Mouse (Mus musculus) forebrain, embryonic 15.5 days (tissue): ENCODE measurements around the gene Xrcc5. TPM values are rescaled to one million over a fixed set of nuclear protein-coding genes. Genes with fewer than 3 reads are reported as not detected.

ENCODE experiments used
- ATAC-seq: fragments of 200-750 bp; cut with Nextera tagmentation; replicated peaks from 2 replicates; pipeline ENCODE4 v1.8.0; 2017; ENCODE audit warnings: mild to moderate bottlenecking, moderate TSS enrichment, moderate library complexity
- H3K27ac ChIP-seq: fragments of 300-500 bp; sonication (generic); replicated peaks from 2 replicates; pipeline ENCODE4 v1.5.1; 2015; ENCODE audit warnings: mild to moderate bottlenecking, inconsistent platforms
- H3K27me3 ChIP-seq: fragments of 300-500 bp; sonication (generic); 2 replicates; pipeline ENCODE4 v1.6.1; 2015; ENCODE audit warnings: inconsistent platforms
- H3K36me3 ChIP-seq: fragments of 300-500 bp; sonication (generic); 2 replicates; pipeline ENCODE4 v1.6.1; 2015; ENCODE audit warnings: mild to moderate bottlenecking, inconsistent platforms
- H3K4me1 ChIP-seq: fragments of 300-500 bp; sonication (generic); 2 replicates; pipeline ENCODE4 v1.6.1; 2015; ENCODE audit warnings: inconsistent platforms
- H3K4me2 ChIP-seq: fragments of 300-500 bp; sonication (generic); replicated peaks from 2 replicates; pipeline ENCODE4 v1.6.1; 2015; ENCODE audit warnings: mild to moderate bottlenecking, inconsistent platforms
- H3K4me3 ChIP-seq: fragments of 300-500 bp; sonication (generic); 2 replicates; pipeline ENCODE4 v1.5.1; 2015; ENCODE audit warnings: mild to moderate bottlenecking, inconsistent platforms
- H3K9ac ChIP-seq: fragments of 300-500 bp; sonication (generic); replicated peaks from 2 replicates; pipeline ENCODE4 v1.6.1; 2015; ENCODE audit warnings: mild to moderate bottlenecking, inconsistent platforms
- H3K9me3 ChIP-seq: fragments of 300-500 bp; sonication (generic); 2 replicates; pipeline ENCODE4 v1.6.1; 2016; ENCODE audit warnings: inconsistent platforms
- WGBS: fragments of 180-500 bp; shearing (Covaris S2); methylation state at CpG from one replicate; pipeline ENCODE4 v1.1.7; 2015; ENCODE audit warnings: mixed read lengths; 5-methylcytosine and 5-hydroxymethylcytosine counted together
- polyA plus RNA-seq: library from polyadenylated mRNA; unstranded; fragments of >200 nt; fragmentation: Nextera tagmentation; extraction: Ambion mirVana; gene quantifications from 2 replicates; pipeline ENCODE4 v1.2.1, GENCODE M21; 2015

Gene Xrcc5
- 27.3 and 28.1 TPM in 2 replicates for polyA plus RNA-seq

DNA sequence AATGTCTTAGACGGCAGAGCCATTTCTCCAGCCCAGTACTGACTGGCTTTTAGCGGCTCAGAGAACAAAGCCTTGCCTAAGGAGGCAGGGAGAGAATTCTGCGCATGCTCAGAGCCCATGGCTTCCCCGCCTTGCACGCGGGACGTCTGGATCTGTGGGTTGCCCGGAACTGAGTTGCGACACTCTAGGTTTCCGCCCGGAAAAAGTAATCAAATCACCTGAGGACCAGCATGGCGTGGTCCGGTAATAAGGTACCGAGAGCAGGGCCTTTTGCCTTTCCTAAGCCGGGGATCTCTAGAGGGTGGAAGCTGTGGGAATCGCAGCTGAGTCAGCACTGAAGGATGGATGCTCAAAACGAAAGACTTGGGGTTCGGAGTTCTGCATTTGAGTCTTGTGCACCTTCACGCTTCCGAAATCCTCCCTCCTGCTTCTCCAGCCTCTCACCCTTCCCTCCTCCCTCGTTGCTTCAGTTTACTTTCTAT is at the start of gene Xrcc5:
Gene Xrcc5, plus strand, starts transcription at position 105 of the 482 bp plus-strand sequence.
- Histone ChIP-seq H3K27ac (peak within 1 kb of the TSS; percentile 96), H3K27me3 (no peaks in the 10 kb centered on the region), H3K4me1 (peaks cover 10% of the 10 kb centered on the region), H3K36me3 (no peaks in the 10 kb centered on the region; the same call in 1 of the 2 replicates), H3K4me2 (peak within 1 kb of the TSS; percentile 57), H3K4me3 (peak within 1 kb of the TSS; percentile 66), H3K9me3 (no peaks in the 10 kb centered on the region), H3K9ac (peak within 1 kb of the TSS; percentile 76)
- WGBS = 0% methylated on average over 21 of the region's 21 CpGs
- ATAC-seq = peak; percentile 98

DNA sequence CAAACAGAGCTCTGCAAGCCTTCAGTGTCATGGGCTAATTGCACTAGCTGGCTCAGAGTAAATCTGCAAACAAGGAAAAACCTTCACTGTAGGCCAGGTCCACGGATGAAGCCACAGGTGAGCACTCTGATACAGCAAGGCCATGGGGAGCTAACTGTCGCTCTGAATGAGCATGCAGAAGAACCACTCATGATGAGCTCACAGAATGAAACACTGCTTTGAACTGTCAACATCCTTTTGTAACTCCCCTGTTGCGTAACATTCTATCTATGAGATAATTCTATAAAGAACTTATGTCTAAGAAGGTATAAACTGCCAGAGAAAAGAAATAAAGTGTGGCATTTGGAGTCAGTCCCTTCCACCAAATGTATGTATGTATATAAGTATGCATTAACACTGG is 44.1 kb upstream of the Xrcc5 start:
- no peak overlapping the region for H3K4me3 ChIP-seq
- H3K9me3 ChIP-seq = no peaks in the 10 kb centered on the region
- no peak overlapping the region for H3K27ac ChIP-seq
- peaks cover 8% of the 10 kb centered on the region; the same call in 1 of the 2 replicates for H3K36me3 ChIP-seq
- no peak overlapping the region for H3K9ac ChIP-seq
- 93% methylated on average over 3 of the region's 3 CpGs for WGBS
- no peaks in the 10 kb centered on the region for H3K27me3 ChIP-seq
- H3K4me1 ChIP-seq = no peaks in the 10 kb centered on the region
- ATAC-seq = no peak
- H3K4me2 ChIP-seq = no peak overlapping the region

DNA sequence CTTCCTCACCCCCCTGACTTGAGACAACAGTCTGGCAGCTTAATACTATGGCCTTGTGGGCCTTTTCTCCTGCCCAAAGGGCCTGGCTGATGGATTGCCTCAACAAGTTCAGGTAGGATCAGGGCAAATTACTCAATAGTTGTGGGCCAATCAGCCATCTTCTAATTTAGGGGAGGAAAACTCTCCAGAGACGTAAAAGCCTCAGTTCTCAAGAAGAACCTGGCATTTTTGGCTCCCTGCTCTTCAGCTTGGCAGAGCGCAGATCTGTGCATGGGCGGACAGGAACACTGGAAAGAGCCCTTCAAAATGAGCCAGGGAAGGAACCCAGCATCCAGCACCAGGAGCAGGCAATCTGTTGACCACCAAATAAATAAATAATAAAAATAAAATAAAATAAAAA is 29.1 kb upstream of the Xrcc5 start:
- H3K36me3 ChIP-seq = no peaks in the 10 kb centered on the region
- H3K9ac ChIP-seq = no peak overlapping the region
- H3K4me1 ChIP-seq = no peaks in the 10 kb centered on the region
- H3K27me3 ChIP-seq = no peaks in the 10 kb centered on the region
- no peaks in the 10 kb centered on the region for H3K9me3 ChIP-seq
- H3K4me2 ChIP-seq = no peak overlapping the region
- H3K27ac ChIP-seq = no peak overlapping the region
- 78% methylated on average over 3 of the region's 3 CpGs for WGBS
- no peak for ATAC-seq
- no peak overlapping the region for H3K4me3 ChIP-seq

DNA sequence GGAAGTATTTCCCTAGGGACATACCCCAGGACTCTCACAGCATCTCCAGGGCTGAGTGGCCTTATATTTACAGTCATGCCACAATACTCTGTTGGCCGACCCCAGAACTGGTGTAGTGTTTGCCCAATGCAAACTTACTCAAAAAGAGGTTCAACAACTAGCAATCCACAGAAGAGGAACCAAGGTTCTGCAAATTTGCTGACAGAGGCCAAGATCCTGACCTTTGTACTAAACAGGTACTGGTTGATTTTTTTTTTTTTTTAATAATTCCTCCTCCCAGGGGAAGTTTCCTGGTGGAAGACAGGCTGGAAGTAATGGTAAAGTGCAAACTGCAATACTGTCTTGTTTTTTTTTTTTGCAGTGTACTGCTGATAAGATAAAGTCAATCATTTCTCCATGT is 24.6 kb upstream of the Xrcc5 start:
- Histone ChIP-seq H3K4me1 (peaks cover 32% of the 10 kb centered on the region), H3K36me3 (no peaks in the 10 kb centered on the region), H3K4me3 (no peak overlapping the region), H3K9me3 (no peaks in the 10 kb centered on the region), H3K27ac (no peak overlapping the region), H3K4me2 (no peak overlapping the region), H3K27me3 (no peaks in the 10 kb centered on the region), H3K9ac (no peak overlapping the region)
- ATAC-seq = no peak
- WGBS = 94% methylated on average over 1 of the region's 1 CpGs

DNA sequence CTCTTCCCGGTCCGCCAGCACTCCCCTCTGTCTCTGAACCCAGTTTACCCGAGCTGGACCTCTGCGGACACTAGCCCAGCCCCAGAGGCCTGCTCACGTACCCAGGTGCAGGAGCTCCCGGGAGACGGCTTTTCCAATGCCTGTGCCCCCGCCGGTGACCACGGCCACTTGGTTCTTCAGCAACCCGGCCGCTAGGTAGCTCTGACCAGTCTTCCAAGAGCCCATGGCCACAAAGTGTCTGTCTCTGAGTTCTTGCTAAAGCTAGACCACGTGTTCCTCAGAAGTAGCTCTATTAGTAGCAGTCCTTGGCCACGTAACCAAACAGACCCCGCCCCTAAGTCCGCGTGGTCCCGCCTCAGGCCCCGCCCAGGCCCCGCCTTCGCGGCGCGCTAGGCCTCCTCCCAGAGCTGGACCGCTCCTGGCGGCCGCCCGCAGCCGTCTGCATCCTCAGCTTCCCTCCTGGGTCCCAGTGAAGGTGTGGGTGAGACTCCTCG is 23.2 kb upstream of the Xrcc5 start, which contains the start of the genes Pecr and Tmem169:
Gene Pecr, minus strand, starts transcription at position 323 of the 494 bp plus-strand sequence.
Gene Tmem169, plus strand, starts transcription at position 378 of the 494 bp plus-strand sequence.
- Histone ChIP-seq H3K4me2 (peak within 1 kb of the TSS; percentile 84), H3K27ac (peak within 1 kb of the TSS; percentile 84), H3K36me3 (0 out of 2 replicates have a peak, but pooled peaks cover under 1% of the 10 kb centered on the region), H3K9ac (peak within 1 kb of the TSS; percentile 69), H3K9me3 (no peaks in the 10 kb centered on the region), H3K4me1 (peaks cover 32% of the 10 kb centered on the region), H3K27me3 (no peaks in the 10 kb centered on the region), H3K4me3 (peak within 1 kb of the TSS; percentile 50)
- ATAC-seq = peak; percentile 97
- under 1% methylated on average over 30 of the region's 30 CpGs for WGBS

DNA sequence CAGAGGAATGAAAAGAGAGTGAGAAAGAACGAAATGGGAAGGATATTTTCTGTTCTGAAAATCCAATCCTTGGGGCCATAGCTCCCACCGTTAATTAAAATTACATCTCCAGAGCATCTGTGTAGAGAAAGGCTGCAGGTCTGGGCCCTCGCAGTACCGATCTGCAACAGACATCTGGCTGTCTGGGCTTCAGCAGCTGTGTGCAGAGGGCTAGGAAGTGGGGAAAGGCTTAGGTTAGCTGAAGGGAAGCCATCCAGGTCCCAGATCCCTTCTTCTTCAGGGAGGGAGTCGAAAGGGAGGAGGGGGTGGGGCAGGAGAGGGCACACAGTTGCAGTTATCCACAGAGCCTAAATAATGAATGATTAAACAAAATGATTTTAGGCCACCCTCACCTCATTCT is 22.7 kb upstream of the Xrcc5 start:
- H3K4me1 ChIP-seq = peaks cover 32% of the 10 kb centered on the region
- peak overlapping the region; percentile 69 for H3K9ac ChIP-seq
- peak overlapping the region; percentile 84 for H3K4me2 ChIP-seq
- H3K36me3 ChIP-seq = 0 out of 2 replicates have a peak, but pooled peaks cover 3% of the 10 kb centered on the region
- ATAC-seq = peak; percentile 67
- H3K9me3 ChIP-seq = no peaks in the 10 kb centered on the region
- under 1% methylated on average over 5 of the region's 5 CpGs for WGBS
- peak overlapping the region; percentile 50 for H3K4me3 ChIP-seq
- no peaks in the 10 kb centered on the region for H3K27me3 ChIP-seq
- H3K27ac ChIP-seq = peak overlapping the region; percentile 84

DNA sequence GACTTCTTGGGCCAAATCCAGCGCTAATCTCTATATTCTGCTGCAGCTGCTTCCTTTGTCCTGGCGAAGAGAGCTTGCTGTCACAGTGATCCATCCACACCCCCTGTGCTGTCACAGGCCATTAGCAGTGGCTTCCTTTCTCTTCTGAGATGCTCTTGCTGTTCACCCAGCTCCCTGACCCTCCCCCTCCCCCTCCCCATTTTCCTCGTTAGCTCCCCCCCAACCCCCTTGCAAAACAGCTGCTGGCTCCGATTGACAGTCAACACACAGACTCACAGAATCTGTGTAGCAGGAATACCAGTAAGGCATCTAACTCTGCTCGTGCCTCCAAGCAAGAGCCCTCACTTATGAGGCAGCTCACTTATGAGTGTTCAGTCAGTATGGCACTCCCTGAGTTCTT is 20.3 kb upstream of the Xrcc5 start:
- ATAC-seq = peak; percentile 55
- H3K36me3 ChIP-seq = 0 out of 2 replicates have a peak, but pooled peaks cover 3% of the 10 kb centered on the region
- no peaks in the 10 kb centered on the region for H3K27me3 ChIP-seq
- peaks cover 32% of the 10 kb centered on the region for H3K4me1 ChIP-seq
- H3K9me3 ChIP-seq = no peaks in the 10 kb centered on the region
- H3K4me2 ChIP-seq = peak overlapping the region; percentile 84
- peak overlapping the region; percentile 90 for H3K27ac ChIP-seq
- no peak overlapping the region for H3K4me3 ChIP-seq
- WGBS = 9% methylated on average over 5 of the region's 5 CpGs
- peak overlapping the region; percentile 28 for H3K9ac ChIP-seq

DNA sequence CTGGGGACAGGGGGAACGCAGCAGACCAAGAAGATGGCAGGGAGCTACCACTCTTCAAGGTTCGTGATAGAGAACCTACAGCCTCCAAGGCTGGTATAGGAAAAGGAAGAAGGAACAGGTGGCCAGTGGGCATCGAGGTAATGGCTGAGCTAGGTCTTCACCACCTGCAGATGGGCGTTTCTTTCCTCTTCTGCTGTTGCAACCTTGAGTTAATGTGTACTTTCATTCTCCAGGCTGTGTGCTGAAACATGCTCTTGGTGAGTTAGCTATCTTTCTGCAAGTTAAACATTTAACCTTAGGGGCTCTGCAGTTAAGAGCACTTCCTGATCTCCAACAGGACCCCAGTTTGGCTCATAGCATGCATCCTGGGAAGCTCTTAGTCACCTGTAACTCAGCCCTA is 19.3 kb upstream of the Xrcc5 start:
- ATAC-seq = no peak
- Histone ChIP-seq H3K36me3 (0 out of 2 replicates have a peak, but pooled peaks cover 3% of the 10 kb centered on the region), H3K27ac (peak overlapping the region; percentile 90), H3K9ac (no peak overlapping the region), H3K27me3 (no peaks in the 10 kb centered on the region), H3K9me3 (no peaks in the 10 kb centered on the region), H3K4me2 (no peak overlapping the region), H3K4me1 (peaks cover 32% of the 10 kb centered on the region), H3K4me3 (no peak overlapping the region)
- WGBS = 91% methylated on average over 4 of the region's 4 CpGs

DNA sequence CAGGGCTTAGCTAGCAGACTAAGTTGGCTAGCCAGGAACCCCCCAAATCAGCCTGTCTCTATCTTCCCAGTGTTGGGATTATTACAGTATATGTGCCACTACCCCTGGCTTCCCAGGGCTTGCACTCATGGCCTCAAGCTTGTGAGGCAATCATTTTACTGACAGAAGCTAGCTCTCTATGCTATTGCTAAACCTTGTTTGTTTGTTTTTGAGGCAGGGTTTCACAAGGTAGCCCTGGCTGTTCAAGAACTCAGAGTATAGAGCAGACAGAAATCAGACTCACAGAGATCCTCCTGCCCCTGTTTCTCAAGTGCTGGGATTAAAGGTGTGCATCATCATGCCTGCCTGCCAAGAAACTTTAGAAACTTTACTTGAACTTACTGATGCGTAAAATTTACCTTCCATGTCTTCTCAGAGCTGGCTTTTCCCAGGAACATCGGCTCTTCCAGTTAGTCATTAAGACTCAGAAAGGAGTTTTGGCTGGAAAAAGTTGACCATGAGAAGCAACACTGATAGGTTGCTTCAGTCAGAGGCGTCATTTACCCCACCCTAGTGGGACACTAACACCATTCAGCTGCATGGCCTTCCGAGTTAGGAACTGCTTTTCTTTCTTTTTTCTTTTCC is 18.6 kb upstream of the Xrcc5 start:
- Histone ChIP-seq H3K4me3 (no peak overlapping the region), H3K27me3 (no peaks in the 10 kb centered on the region), H3K4me1 (peaks cover 32% of the 10 kb centered on the region), H3K9me3 (no peaks in the 10 kb centered on the region), H3K36me3 (0 out of 2 replicates have a peak, but pooled peaks cover 3% of the 10 kb centered on the region), H3K27ac (no peak overlapping the region), H3K9ac (no peak overlapping the region), H3K4me2 (no peak overlapping the region)
- no peak for ATAC-seq
- WGBS = 86% methylated on average over 4 of the region's 4 CpGs

DNA sequence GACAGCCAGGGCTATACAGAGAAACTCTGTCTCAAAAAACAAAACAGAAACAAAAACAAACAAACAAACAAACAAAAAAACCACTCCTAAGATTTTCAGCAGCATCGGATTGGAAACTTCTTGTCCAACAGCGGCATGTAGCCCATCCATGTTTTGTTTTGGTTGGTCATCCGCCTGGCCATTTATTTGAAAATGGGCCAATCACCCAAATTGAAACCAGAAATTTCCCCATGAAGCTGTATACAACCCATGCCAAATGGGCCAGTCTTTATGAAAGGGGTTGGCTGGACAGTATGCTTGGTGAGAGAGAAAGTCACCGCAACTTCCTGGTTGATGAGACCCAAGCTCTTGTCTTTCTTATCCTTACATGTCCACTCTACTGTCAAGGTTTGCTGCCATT is 16.3 kb upstream of the Xrcc5 start:
- H3K9ac ChIP-seq = no peak overlapping the region
- no peaks in the 10 kb centered on the region for H3K9me3 ChIP-seq
- ATAC-seq = no peak
- 0 out of 2 replicates have a peak, but pooled peaks cover 3% of the 10 kb centered on the region for H3K36me3 ChIP-seq
- 96% methylated on average over 4 of the region's 4 CpGs for WGBS
- H3K4me1 ChIP-seq = peaks cover 16% of the 10 kb centered on the region
- H3K4me2 ChIP-seq = no peak overlapping the region
- no peak overlapping the region for H3K27ac ChIP-seq
- H3K27me3 ChIP-seq = no peaks in the 10 kb centered on the region
- H3K4me3 ChIP-seq = no peak overlapping the region

DNA sequence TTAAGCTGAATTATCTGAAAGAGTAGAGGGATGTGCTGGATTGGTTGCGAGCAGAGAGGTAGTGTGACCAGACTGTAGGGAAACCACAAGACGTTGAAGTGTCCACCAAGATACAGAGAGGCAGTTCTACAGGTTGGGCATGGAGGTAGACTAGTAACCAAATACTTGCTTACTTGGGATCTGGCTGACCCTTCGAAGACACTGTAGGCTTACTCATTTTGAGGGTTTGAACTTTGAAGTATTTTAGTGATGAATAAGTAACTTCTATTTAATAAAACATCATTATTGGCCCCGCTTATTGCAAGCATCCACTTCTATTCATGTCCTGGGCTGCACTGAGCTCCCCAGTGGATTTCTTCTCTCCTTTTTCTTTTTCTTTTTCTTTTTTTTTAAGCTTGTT is 15.8 kb upstream of the Xrcc5 start:
- Histone ChIP-seq H3K4me3 (no peak overlapping the region), H3K27me3 (no peaks in the 10 kb centered on the region), H3K4me2 (no peak overlapping the region), H3K9me3 (no peaks in the 10 kb centered on the region), H3K4me1 (peaks cover 11% of the 10 kb centered on the region), H3K9ac (no peak overlapping the region), H3K27ac (no peak overlapping the region), H3K36me3 (0 out of 2 replicates have a peak, but pooled peaks cover 3% of the 10 kb centered on the region)
- no peak for ATAC-seq
- 96% methylated on average over 4 of the region's 4 CpGs for WGBS

DNA sequence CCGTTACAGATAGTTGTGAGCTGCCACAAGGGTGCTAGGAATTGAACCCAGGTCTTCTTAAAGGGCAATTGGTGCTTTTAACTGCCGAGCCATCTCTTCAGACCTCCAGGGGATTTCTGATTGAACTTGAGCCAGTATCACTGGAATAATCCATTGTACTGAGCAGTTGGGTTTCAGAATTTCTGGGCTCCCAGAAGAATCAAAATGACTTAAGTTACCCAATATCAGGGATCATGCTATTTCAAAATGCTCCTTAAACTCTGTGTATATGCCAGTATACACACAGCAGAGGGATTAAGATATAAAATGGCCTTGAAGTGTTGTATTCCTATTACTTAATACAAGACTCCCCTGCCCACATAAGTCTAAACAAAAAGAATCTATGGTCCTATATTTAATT is 15.3 kb upstream of the Xrcc5 start:
- 0 out of 2 replicates have a peak, but pooled peaks cover 3% of the 10 kb centered on the region for H3K36me3 ChIP-seq
- peaks cover 6% of the 10 kb centered on the region for H3K4me1 ChIP-seq
- H3K9me3 ChIP-seq = no peaks in the 10 kb centered on the region
- WGBS = 92% methylated on average over 2 of the region's 2 CpGs
- H3K4me3 ChIP-seq = no peak overlapping the region
- H3K27ac ChIP-seq = no peak overlapping the region
- H3K9ac ChIP-seq = no peak overlapping the region
- no peaks in the 10 kb centered on the region for H3K27me3 ChIP-seq
- no peak overlapping the region for H3K4me2 ChIP-seq
- no peak for ATAC-seq
